ENCODE assay signal across 9 mouse cellular contexts in genomic region chr7:132776338-132777111, GRCm38 (mm10). TPM values are rescaled to one million over a fixed set of nuclear protein-coding genes. Genes with fewer than 3 reads are reported as not detected.
DNase-seq lines count a peak whose midpoint lies in the region; ATAC-seq lines count a peak whose summit lies in the region.
"Had no signal": no experiment of that assay in that cellular context is flagged by ENCODE, and none has a peak within 500 bp of the region (broad histone marks: within the 10 kb centered on the region; RNA-seq: fewer than 3 reads in every experiment).

No protein-coding gene starts in this region.

- peak overlapping the region; percentile 51 for H3K4me2 ChIP-seq in liver, embryonic 11.5 days
- no peak overlapping the region for H3K4me2 ChIP-seq in stomach, embryonic 16.5 days (ENCODE audit: low read depth, low read length)
- H3K4me2 ChIP-seq in midbrain, embryonic 14.5 days (ENCODE audit: low read length) = no peak overlapping the region
- H3K4me2 ChIP-seq: hindbrain, embryonic 13.5 days had no signal

- ATAC-seq in liver, embryonic 11.5 days (replicated peaks; ENCODE audit: low FRiP score) = peak; percentile 71
- peak; percentile 65 for ATAC-seq in stomach, embryonic 16.5 days (ENCODE audit: insufficient read depth, low FRiP score)
- no peak for ATAC-seq in midbrain, embryonic 14.5 days (ENCODE audit: low FRiP score, low TSS enrichment)

- peak overlapping the region; percentile 30 for H3K4me3 ChIP-seq in liver, embryonic 11.5 days (ENCODE audit: low read depth, low read length)
- H3K4me3 ChIP-seq in stomach, embryonic 16.5 days (replicated peaks; ENCODE audit: low read length) = no peak overlapping the region
- no peak overlapping the region for H3K4me3 ChIP-seq in midbrain, embryonic 14.5 days (replicated peaks; ENCODE audit: low read depth, low read length)
- H3K4me3 ChIP-seq: hindbrain, embryonic 13.5 days had no signal

- H3K9ac ChIP-seq in liver, embryonic 11.5 days (ENCODE audit: low read depth, low read length) = peak overlapping the region; percentile 58
- H3K9ac ChIP-seq in stomach, embryonic 16.5 days (ENCODE audit: low read length) = no peak overlapping the region
- H3K9ac ChIP-seq in midbrain, embryonic 14.5 days (replicated peaks; ENCODE audit: low read length) = no peak overlapping the region
- H3K9ac ChIP-seq: hindbrain, embryonic 13.5 days had no signal

- H3K36me3 ChIP-seq in liver, embryonic 11.5 days (ENCODE audit: control insufficient read depth, insufficient read depth, low read length) = peaks cover 2% of the 10 kb centered on the region; the same call in 1 of the 2 replicates
- no peaks in the 10 kb centered on the region for H3K36me3 ChIP-seq in stomach, embryonic 16.5 days (ENCODE audit: control insufficient read depth, insufficient read depth, low read length)
- H3K36me3 ChIP-seq in midbrain, embryonic 14.5 days (ENCODE audit: control insufficient read depth, insufficient read depth, low read length) = peaks cover 28% of the 10 kb centered on the region; the same call in 1 of the 2 replicates

- peak; percentile 56 for DNase-seq in gastrocnemius, adult 18-20 months (ENCODE audit: low spot score)
- DNase-seq in gastrocnemius, postnatal 10 days = no peak
- DNase-seq in ovary, postnatal 36 days (ENCODE audit: low spot score) = peak; percentile 56
- no peak for DNase-seq in ovary, postnatal 10 days (ENCODE audit: low spot score)
- no peak for DNase-seq in liver, embryonic 11.5 days (ENCODE audit: low spot score)
- DNase-seq in frontal cortex, postnatal 14 days (ENCODE audit: low spot score in 2 of 2) = no peak
- DNase-seq in midbrain, embryonic 14.5 days = no peak

- H3K4me1 ChIP-seq in liver, embryonic 11.5 days (replicated peaks; ENCODE audit: control insufficient read depth, insufficient read depth, low read length) = peaks cover 58% of the 10 kb centered on the region
- peaks cover 12% of the 10 kb centered on the region; the same call in 1 of the 2 replicates for H3K4me1 ChIP-seq in stomach, embryonic 16.5 days (ENCODE audit: control insufficient read depth, insufficient read depth, low read length)
- peaks cover 15% of the 10 kb centered on the region for H3K4me1 ChIP-seq in midbrain, embryonic 14.5 days (ENCODE audit: control insufficient read depth, insufficient read depth, low read length)

- peak overlapping the region; percentile 77 for H3K27ac ChIP-seq in liver, embryonic 11.5 days (ENCODE audit: low read depth, low read length)
- H3K27ac ChIP-seq in stomach, embryonic 16.5 days (ENCODE audit: low read length) = no peak overlapping the region
- H3K27ac ChIP-seq in midbrain, embryonic 14.5 days (replicated peaks; ENCODE audit: low read depth, low read length) = no peak overlapping the region
- H3K27ac ChIP-seq: hindbrain, embryonic 13.5 days had no signal

- no peaks in the 10 kb centered on the region for H3K27me3 ChIP-seq in liver, embryonic 11.5 days (replicated peaks; ENCODE audit: control insufficient read depth, insufficient read depth, low read length)
- H3K27me3 ChIP-seq in stomach, embryonic 16.5 days (ENCODE audit: control insufficient read depth, insufficient read depth, low read length) = no peaks in the 10 kb centered on the region
- no peaks in the 10 kb centered on the region for H3K27me3 ChIP-seq in midbrain, embryonic 14.5 days (ENCODE audit: control insufficient read depth, insufficient read depth, low read length)
- H3K27me3 ChIP-seq: hindbrain, embryonic 13.5 days had no signal

- 79% methylated on average over 7 of the region's 7 CpGs for WGBS in liver, embryonic 11.5 days
- WGBS in stomach, embryonic 16.5 days = 82% methylated on average over 7 of the region's 7 CpGs
- 93% methylated on average over 7 of the region's 7 CpGs for WGBS in midbrain, embryonic 14.5 days

- no peaks in the 10 kb centered on the region for H3K9me3 ChIP-seq in liver, embryonic 11.5 days (ENCODE audit: control insufficient read depth, low read length)
- no peaks in the 10 kb centered on the region for H3K9me3 ChIP-seq in stomach, embryonic 16.5 days (replicated peaks; ENCODE audit: control insufficient read depth, low read length)
- H3K9me3 ChIP-seq in midbrain, embryonic 14.5 days (ENCODE audit: control insufficient read depth, low read length) = no peaks in the 10 kb centered on the region
- H3K9me3 ChIP-seq: hindbrain, embryonic 13.5 days had no signal

RNA-seq across cellular contexts. Expression of gene Fam53b, which starts 37.2 kb away (rescaled TPM):
- 10 to 100 TPM; 25.7 to 30.2 TPM for total RNA-seq in gastrocnemius, adult 18-20 months (2021)
- 10 to 100 TPM; 34.5 to 43.6 TPM for total RNA-seq in gastrocnemius, postnatal 10 days (2021)
- 20.1 and 20.4 TPM in 2 replicates for polyA plus RNA-seq in liver, embryonic 11.5 days (2014; fragmentation: Nextera tagmentation; extraction: Ambion mirVana)
- polyA plus RNA-seq in stomach, embryonic 16.5 days (2015; fragmentation: Nextera tagmentation; extraction: Ambion mirVana) = 15.1 and 17.4 TPM in 2 replicates
- polyA plus RNA-seq in midbrain, embryonic 14.5 days (2014; fragmentation: Nextera tagmentation; extraction: Ambion mirVana) = 9.3 and 15.5 TPM in 2 replicates

Comparison
In these comparisons a context has a peak if more than half of its experiments do, and no peak if none do; other contexts are left out.
1. DNase-seq: peak in gastrocnemius, adult 18-20 months (single experiment) and ovary, postnatal 36 days (single experiment); none in gastrocnemius, postnatal 10 days (single experiment), ovary, postnatal 10 days (single experiment), liver, embryonic 11.5 days (single experiment), frontal cortex, postnatal 14 days (0 of 2) and midbrain, embryonic 14.5 days (single experiment).